Mouse (Mus musculus): ENCODE results near the gene Sept1.

Sept1 gene

DNA sequence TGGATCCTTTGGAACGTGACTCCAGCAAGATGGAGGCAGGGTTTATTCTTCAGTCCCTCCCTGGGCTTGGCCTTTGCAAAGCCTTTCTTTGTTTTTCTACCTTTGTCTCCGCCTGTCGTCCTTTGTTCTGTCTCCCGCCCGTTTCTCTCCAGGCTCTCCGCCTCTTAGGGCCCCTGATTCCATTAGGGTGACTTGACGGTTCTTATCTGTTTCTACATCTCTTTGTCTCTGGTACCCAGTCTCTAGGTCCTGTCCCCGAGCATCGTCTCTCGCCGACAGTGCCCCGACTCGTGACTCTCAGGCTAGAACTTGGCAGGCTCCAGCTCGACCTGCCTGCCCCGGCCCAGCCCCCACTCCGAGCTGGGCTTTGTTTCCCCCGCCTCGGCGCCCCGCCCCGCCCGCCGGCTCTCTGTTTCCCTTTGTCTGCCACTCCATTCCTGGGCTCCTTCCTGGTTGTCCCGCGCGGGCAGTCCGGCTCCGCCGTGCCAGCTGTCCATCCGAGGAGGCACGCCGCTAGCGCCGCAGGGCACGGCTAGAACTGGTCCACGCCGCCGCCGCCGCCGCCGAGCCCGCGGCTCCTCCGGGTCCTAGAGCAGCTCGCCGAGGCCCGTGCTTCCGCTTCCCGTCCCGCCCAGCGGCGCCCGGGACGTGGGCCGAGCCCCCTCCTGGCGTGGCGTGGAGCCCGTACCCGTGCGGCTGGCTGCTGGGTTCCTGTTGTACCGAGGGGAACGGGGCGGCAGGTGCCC lies at the start of gene Sept1, which contains the start of gene Zfp553:
Gene Sept1, minus strand, starts transcription at position 509 of the 746 bp plus-strand sequence.
Gene Zfp553, plus strand, starts transcription at position 440 of the 746 bp plus-strand sequence.
- DNase-seq (ENCODE audit: low spot score), result peak; percentile 92

DNA sequence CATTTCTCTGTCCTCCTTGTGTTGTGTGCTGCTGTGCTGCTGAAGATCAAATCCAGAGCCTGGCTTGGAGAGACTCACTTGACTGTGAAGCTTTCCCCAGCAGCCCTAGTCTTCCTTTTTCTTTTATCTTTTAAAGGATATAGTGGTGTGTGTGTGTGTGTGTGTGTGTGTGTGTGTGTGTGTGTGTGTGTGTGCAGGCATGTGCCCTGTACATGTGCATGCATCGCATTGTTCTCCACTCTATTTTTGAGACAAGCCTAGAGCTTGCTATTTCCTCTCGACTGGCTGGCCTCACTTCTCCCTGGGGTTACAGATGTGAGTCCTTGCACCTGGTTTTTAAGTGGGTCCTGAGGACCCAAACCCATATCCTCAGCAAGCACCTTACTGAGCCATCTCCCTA lies 49.3 kb upstream of the Sept1 start:
- no peak for DNase-seq (ENCODE audit: low spot score)

DNA sequence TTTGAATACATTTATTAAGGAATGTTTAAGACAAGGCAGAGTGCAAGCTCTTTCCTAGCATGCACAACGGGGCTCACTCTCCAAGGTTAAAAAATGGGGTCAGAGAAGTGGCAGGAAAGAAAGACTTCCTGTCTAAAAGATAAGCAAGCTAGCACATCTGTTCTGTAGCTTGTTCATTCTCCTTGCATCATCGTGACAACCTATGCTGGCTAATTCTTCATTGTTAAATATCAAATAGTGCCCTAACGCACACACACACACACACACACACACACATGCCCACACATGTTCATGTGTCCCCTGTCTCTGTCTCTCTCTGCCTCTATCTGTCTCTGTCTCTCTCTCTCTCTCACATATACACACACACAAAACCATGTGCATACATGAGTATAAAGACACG lies 48.2 kb upstream of the Sept1 start:
- no peak for DNase-seq (ENCODE audit: low spot score)

DNA sequence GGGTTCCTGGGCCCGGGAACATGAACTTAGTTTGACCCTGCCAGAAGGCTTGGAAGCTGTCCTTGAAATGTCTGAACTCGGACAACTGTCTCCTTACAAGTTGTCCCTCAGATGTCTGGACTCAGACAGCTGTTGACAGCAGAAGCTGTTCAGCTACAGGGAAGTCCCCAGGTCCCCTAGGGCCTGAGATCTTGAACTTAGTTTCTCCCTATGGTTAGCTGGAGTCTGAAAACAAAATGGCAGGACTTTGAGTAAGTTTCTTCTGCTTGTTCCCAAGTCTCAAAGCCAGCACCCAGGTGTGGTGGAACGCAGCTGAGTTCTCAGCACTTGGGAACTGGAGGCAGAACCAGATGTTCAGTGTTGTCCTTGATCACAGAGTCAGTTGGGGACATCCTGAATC lies 47.2 kb upstream of the Sept1 start:
- no peak for DNase-seq (ENCODE audit: low spot score)

DNA sequence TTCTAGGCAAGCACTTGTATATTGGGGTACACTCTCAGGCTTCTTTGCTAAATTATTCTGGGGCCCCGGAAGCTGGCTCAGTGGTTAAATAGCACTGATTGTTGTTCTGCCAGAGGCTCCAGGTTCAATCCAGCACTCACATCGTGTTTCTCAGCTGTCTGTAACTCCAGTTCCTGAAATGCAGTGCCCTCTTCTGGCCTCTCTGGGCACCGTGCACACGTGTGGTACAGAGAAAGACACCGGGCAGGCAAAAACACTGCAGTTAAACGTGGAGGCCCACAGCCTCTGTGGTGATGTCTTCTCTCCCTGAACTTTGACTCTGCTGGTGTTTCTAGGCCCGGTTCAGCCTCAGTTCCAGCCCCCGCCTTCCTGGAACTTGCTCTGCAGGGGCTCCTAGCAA lies 45.4 kb upstream of the Sept1 start:
- DNase-seq (ENCODE audit: low spot score), result peak; percentile 40

DNA sequence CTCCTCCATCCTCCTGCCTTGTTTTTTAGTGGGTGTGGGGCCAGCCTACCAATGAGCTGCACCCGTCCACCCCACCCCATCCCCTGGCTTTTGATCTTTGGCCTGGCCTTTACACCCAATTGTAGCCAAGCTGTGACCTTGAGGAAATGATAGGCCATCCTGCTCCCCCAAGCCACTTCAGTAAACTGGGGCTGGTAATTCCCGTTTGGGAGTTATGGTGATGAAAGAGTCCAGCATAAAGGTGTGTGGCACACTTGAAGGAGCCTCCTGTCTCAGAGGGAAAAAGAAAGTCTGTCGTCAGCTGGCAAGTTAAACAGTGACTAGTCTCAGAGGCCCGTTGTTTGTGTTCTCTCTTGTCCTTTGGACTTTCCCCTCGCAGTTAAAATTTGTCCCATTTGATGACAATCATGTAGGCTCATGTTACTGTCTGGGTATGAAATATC lies 43.6 kb upstream of the Sept1 start:
- peak; percentile 81 for DNase-seq (ENCODE audit: low spot score)

DNA sequence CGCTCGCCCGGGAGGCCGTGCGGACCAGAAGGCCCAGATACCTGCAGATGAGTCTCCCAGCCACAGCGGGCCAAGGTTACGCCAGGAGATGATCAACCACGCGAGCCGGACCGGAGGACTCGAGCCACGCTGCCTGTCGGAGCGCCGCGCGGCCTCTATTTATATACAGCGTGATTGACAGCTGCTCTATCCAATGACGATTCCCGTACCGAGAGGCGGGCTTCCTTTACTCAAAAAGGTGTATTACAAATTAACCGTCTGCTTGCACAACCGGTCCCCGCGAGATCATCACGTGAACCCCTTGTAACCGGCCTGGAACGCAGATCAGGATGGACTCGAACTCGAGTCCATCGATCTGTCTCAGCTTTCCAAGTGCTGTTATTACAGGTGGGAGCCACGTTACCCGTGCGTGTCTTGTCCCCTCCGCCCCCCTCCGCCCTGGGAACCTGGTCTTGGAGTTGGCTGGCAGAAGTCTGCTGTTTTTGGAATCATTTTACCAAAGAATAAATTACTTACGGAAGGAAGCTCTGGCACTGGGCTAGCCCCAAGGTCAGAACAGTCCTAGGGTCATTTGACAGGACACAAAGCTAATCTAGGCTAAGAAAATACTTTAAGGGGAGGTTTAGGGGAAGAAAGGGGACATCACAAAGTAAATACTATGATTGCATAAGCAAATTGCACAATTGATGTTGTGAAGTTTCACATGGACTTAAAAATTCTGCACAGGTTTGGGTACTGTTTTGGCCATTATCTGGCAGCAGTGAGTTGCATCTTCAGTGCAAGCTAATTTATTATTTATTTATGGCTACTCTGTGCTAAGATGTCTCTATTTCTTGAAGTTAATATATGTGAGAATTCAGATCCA lies 41.2 kb upstream of the Sept1 start, which contains the start of gene Sephs2:
Gene Sephs2, minus strand, starts transcription at position 131 of the 865 bp plus-strand sequence.
- peak; percentile 95 for DNase-seq (ENCODE audit: low spot score)

DNA sequence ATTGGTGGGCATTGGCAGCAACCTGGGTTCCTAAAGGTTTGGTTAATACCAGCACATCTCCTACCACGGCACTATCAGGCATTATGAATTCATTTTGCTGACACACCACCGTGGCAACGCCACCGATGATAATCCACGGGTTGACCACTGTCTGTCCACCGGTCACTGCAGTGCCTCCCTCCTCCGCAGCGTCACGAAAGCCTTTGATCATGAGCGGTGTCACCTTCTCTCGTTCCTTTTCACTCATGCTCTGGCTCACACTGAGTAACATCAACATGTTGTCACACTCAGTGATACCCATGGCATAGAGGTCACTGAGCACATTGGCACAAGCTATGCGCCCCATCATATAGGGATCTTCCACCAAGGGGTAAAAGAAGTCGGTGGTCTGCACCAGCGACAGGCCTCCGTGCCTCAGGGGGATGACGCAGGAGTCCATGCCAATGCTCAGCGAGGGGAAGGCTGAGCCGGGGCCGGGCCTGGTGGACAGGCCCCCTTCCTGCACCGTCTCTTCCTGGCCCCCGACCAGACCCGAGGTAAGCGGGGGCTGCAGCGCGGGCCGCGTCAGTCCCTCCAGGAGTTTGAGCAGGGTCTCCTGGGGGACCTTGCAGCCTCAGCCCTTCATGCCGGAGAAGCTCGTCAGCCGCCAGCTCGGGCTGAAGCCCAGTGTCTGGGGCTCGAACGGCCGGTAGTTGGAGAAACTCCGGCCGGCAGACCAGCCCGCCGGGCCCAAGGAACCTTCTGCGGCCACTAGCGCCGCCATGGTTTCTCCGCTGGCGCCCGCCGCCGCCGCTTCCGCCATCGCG lies 40.4 kb upstream of the Sept1 start:
- no peak for DNase-seq (ENCODE audit: low spot score)

- no peak for DNase-seq (ENCODE audit: low spot score)
These were observed 39.6 kb upstream of the Sept1 start for GRCm38 (mm10) chr7:127272566-127272965.

GRCm38 (mm10) chr7:127271093-127271492 lies 38.2 kb upstream of the Sept1 start:
- no peak for DNase-seq (ENCODE audit: low spot score)

- DNase-seq (ENCODE audit: low spot score), result no peak
These were observed 37.7 kb upstream of the Sept1 start for GRCm38 (mm10) chr7:127270666-127271065.

GRCm38 (mm10) chr7:127270256-127270655 lies 37.3 kb upstream of the Sept1 start:
- DNase-seq (ENCODE audit: low spot score), result no peak

DNA sequence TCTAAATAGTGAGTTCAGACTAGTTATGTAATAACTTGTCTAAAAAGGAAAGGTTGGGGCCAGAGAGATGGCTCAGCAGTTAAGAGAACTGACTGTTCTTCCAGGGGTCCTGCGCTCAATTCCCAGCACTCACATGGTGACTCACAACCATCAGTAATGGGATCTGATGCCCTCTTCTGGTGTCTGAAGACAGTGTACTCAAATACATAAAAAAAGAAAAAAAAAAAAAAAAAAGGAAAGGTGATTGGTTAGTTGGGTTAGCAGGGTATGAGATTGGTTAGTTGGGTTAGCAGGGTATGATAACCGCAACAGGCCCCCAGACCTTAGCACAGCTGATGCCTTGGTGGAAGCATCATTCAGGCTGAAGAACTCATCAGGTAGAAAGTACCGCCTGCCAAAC lies 30.6 kb upstream of the Sept1 start:
- DNase-seq (ENCODE audit: low spot score), result no peak

DNA sequence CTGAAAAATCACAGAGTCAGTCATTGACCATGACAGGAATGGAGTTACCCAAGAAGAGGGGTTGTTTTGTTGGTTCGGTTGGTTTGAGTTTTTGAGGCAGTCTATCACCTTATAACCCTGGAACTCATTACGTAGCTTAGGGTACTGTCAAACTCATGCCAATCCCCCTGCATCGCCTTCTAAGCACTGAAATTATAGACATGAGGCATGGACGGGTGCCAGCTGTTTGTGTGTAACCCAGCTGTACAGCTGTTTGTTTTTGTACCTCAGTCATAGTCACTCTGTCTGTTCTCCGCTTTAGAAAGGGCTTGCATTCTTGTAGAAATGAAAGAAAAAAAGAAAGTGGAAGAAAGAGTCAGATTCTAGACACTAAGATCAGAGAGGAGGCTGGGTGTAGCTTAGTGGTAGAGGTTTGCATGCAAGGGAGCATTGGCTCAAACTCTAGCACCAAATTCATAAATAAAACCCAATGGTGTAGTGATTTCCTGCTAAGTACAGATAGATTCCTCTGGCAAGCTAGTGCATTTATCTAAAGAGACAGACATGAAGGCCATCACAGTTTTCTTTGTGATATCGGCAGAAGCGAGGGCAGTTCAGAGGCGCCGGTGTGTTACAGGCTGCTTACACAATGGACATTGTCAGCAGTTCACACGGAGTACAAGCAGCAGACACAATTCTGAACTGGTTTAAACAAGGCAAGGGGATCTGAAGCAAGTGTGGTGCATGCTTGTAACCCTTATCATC lies 29.5 kb upstream of the Sept1 start:
- DNase-seq (ENCODE audit: low spot score), result no peak

DNA sequence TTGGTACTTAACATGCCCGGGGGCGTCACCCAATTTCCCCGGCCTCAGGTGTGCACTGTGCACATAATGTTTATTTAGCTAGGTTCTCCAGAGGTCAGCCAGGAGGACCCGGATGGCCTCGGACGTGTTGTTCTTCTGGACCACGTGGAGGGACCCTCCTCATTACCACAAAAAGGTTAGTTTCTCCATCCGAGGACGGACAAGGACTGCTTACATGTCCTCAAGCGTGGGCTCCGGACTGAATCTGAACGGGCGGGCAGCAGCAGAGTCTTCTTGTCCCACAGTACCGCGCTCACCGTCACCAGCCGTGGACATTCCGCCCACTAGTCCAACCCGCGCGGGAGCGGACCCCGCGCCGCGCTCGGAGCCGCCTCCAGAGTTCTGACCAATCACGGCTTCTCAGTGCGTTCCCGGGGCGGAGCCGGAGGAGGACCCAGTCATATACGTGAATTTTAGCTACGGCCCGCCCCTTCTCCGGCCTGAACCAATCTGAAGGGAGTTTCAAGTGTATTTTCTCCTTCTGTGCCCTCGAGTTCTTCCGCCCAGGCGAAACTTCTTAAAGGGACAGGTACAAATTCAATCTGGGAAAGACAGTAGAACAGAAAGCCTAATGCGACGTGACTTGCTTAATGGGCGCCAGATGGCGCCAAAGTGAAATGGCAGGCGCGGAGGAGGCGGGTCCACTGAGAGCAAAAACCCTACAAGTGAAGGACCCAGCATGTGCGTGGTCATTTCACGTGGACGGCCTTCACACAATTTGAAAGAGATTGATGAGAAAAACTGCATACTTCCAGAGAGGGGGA lies 27.6 kb upstream of the Sept1 start, which contains the start of gene Dctpp1:
Gene Dctpp1, minus strand, starts transcription at position 401 of the 803 bp plus-strand sequence.
- DNase-seq (ENCODE audit: low spot score), result peak; percentile 98

DNA sequence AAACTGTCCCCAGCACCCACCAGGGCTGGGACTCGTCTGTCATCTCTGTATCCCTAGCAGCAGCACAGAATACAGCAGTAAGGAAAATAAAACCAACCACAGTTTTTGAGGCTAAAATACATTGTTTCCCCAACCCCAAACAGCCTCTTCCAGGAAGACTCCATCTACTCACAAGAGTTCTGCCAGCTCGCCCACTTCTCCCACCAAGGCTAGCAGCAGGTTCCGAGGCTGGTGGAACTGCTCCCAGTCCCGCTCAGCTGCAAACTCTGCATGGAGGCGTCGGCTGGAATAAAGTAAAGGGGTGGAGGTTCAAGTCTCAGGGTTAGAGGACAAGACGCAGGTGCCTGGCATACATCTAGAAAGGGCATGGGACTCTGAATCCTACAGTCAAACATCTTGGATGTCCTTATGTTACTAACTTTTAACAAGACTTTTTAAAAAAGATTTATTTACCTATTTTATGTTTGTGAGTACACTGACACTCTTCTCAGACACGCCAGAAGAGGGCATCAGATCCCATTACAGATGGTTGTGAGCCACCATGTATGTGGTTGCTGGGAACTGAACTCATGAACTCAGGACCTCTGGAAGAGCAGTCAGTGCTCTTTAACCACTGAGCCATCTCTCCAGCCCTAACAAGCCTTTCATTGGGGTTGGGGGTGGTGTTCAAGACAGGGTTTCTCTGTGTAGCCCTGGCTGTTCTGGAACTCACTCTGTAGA lies 26.4 kb upstream of the Sept1 start:
- DNase-seq (ENCODE audit: low spot score), result no peak

DNA sequence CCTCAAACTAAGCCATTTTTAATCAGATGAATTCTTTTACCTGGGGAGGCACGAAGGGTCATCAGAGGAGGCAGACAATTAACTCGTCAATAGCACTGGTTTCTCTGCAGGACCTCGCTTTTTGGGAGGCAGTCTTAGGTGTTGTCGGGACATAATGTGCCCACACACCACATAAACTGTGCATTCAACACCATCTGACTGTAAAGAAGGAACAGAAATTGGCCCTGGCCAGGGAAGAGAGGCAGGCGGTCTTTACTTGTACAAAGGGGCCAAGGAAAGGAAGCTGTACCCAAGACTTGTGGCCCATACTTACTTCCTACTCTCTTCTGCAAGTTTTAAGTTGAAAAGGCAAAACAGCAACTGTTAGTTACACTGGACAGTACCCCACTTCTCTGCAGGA lies 23.6 kb upstream of the Sept1 start:
- no peak for DNase-seq (ENCODE audit: low spot score)

DNA sequence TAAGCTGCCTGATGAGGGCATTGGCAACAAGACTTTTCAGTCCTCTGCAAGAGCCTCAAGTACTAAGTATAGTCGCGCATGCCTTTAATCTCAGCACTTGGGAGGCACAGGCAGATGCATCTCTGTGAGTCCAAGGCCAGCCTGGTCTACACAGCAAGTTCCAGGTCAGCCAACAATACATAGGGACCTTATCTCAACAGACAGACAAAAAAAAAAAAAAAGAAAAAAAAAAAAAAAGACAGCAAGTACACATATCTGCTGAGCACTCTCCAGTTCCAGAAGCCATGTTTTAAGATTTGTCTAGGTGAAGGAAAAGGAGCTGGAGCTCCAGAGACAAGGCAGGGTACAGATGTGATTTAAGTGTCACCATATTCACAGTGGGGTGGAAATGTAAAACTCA lies 23.0 kb upstream of the Sept1 start:
- no peak for DNase-seq (ENCODE audit: low spot score)

DNA sequence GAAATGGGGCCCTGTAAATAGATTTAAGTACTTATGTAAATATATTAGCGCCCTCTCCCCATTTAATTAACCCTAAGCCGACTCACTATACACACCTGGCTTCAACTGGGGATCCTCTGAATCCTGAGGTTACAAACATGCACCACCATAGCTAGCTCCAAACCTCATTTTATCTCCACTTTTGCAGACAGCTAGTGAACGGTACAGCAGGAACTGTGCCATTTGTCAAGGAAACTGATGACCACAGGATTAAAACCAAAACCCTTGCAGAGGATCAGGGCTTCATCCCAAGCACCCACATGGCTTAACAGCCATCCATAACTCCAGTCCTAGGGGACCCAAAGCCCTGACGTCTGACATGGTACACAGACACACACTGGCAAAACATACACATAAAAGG lies 22.1 kb upstream of the Sept1 start:
- DNase-seq (ENCODE audit: low spot score), result no peak

Data from yolk sac, embryonic 10.5 days (tissue).